Mouse (Mus musculus) liver, embryonic 15.5 days (tissue): ENCODE measurements around the gene Cdc42ep2. TPM values are rescaled to one million over a fixed set of nuclear protein-coding genes. Genes with fewer than 3 reads are reported as not detected.
"Not testable (repeated sequence)": the region's sequence is repeated elsewhere in the genome, so short reads cannot be mapped to it uniquely, and the experiment has no call there.

Experiments used
- ATAC-seq: fragments of 200-750 bp; cut with Nextera tagmentation; 2 replicates; pipeline ENCODE4 v1.8.0; 2017; ENCODE audit warnings: moderate number of reproducible peaks, mild to moderate bottlenecking, moderate library complexity; ENCODE audit not compliant: insufficient read depth
- H3K27ac ChIP-seq: fragments of 300-500 bp; sonication (generic); replicated peaks from 2 replicates; pipeline ENCODE4 v1.5.1; 2015; ENCODE audit warnings: mild to moderate bottlenecking, inconsistent platforms
- H3K27me3 ChIP-seq: fragments of 300-500 bp; sonication (generic); 2 replicates; pipeline ENCODE4 v1.6.1; 2015; ENCODE audit warnings: mild to moderate bottlenecking, inconsistent platforms
- H3K36me3 ChIP-seq: fragments of 300-500 bp; sonication (generic); replicated peaks from 2 replicates; pipeline ENCODE4 v1.6.1; 2015; ENCODE audit warnings: moderate library complexity, mild to moderate bottlenecking, inconsistent platforms
- H3K4me1 ChIP-seq: fragments of 300-500 bp; sonication (generic); replicated peaks from 2 replicates; pipeline ENCODE4 v1.6.1; 2015; ENCODE audit warnings: inconsistent platforms
- H3K4me2 ChIP-seq: fragments of 300-500 bp; sonication (generic); 2 replicates; pipeline ENCODE4 v1.6.1; 2015; ENCODE audit warnings: moderate library complexity, mild to moderate bottlenecking, inconsistent platforms
- H3K4me3 ChIP-seq: fragments of 300-500 bp; sonication (generic); replicated peaks from 2 replicates; pipeline ENCODE4 v1.5.1; 2015; ENCODE audit warnings: mild to moderate bottlenecking, inconsistent platforms
- H3K9ac ChIP-seq: fragments of 300-500 bp; sonication (generic); 2 replicates; pipeline ENCODE4 v1.6.1; 2015; ENCODE audit warnings: moderate library complexity, mild to moderate bottlenecking, inconsistent platforms
- H3K9me3 ChIP-seq: fragments of 300-500 bp; sonication (generic); replicated peaks from 2 replicates; pipeline ENCODE4 v1.6.1; 2016; ENCODE audit warnings: inconsistent platforms
- WGBS: fragments of 180-500 bp; shearing (Covaris S2); methylation state at CpG from one replicate; pipeline ENCODE4 v1.1.7; 2015; ENCODE audit warnings: mixed read lengths; ENCODE audit not compliant: insufficient replicate concordance; 5-methylcytosine and 5-hydroxymethylcytosine counted together
- polyA plus RNA-seq: library from polyadenylated mRNA; unstranded; fragments of >200 nt; fragmentation: Nextera tagmentation; extraction: Ambion mirVana; gene quantifications from 2 replicates; pipeline ENCODE4 v1.2.1, GENCODE M21; 2015

Cdc42ep2 gene
- polyA plus RNA-seq, 1 experiment from 2014 or later: 2.9 TPM

DNA sequence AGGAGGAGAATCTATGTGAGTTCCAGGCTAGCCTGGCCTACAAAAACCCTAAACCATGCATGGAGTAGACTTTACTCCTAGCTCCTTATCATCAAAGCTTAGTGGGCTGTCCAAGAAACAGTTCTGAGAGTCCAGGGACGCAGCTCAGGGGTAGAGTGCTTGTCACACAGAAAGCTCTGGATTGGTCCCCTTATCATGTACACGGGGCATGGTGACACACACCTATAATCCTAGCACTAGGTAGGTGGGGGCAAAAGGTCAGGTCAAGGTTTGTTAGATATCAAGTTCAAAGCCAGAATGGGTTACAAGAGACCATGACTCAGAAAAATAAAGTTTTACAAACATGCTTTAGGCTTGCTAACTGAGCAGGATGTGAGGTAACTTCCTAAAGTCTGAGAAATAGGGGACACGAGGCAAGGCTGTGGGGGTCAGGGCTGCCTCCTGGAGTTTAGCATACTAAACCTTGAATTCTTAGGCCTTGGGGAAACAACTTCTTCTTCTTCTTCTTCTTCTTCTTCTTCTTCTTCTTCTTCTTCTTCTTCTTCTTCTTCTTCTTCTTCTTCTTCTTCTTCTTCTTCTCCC lies 37.3 kb downstream of the Cdc42ep2 start:
- WGBS: 37% methylated on average over 3 of the region's 3 CpGs
- Histone ChIP-seq H3K9me3 (no peaks in the 10 kb centered on the region), H3K4me3 (no peak overlapping the region), H3K4me1 (peaks cover 62% of the 10 kb centered on the region), H3K4me2 (no peak overlapping the region), H3K36me3 (0 out of 2 replicates have a peak, but pooled peaks cover 13% of the 10 kb centered on the region), H3K9ac (no peak overlapping the region), H3K27me3 (peaks cover 15% of the 10 kb centered on the region), H3K27ac (0 out of 2 replicates have a peak overlapping the region, but pooled peaks have one; percentile 15)
- no peak for ATAC-seq

DNA sequence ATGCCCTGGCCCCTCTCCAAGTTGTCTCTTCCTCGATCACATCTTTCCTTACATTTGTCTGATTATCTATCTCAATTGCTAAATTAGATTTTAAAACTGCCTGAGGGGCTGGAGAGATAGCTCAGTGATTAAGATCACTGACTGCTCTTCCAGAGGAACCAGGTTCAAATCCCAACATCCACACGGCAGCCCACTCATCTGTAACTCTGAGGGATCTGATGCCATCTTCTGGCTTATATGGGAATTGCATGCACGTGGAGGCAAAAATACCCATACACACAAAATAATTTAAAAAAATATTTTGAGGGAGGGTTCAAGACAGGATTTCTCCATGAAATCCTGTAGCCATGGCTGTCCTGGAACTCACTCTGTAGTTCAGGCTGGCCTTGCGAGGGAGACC lies 38.8 kb downstream of the Cdc42ep2 start:
- ATAC-seq: no peak
- H3K4me3 ChIP-seq: no peak overlapping the region
- peaks cover 6% of the 10 kb centered on the region for H3K27me3 ChIP-seq
- WGBS: 60% methylated on average over 4 of the region's 4 CpGs
- peaks cover 60% of the 10 kb centered on the region for H3K4me1 ChIP-seq
- no peak overlapping the region for H3K27ac ChIP-seq
- no peak overlapping the region for H3K4me2 ChIP-seq
- H3K36me3 ChIP-seq: 0 out of 2 replicates have a peak, but pooled peaks cover 5% of the 10 kb centered on the region
- no peak overlapping the region for H3K9ac ChIP-seq
- no peaks in the 10 kb centered on the region for H3K9me3 ChIP-seq

DNA sequence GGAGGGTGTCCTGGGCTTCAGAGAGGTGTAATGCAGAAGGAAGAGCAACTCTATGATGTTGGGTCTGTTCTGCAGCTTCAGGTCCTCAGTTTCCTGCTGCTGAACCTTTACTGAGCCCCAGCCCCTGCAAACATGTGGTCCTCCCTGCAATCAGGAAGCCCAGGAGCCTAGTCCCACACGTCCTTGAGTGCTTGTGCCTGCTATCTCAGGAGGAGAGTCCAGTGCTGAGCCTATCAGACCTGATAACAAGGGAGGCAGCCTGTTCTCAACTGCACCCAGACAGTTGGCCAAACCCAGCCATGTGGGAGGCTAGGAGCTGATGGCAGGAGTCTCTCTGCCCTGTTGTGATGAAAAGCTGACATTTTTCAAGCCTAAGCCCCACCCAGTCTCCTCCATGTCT lies 40.7 kb downstream of the Cdc42ep2 start:
- WGBS: 22% methylated on average over 1 of the region's 1 CpGs
- peak; percentile 87 for ATAC-seq
- H3K27ac ChIP-seq: peak overlapping the region; percentile 81

DNA sequence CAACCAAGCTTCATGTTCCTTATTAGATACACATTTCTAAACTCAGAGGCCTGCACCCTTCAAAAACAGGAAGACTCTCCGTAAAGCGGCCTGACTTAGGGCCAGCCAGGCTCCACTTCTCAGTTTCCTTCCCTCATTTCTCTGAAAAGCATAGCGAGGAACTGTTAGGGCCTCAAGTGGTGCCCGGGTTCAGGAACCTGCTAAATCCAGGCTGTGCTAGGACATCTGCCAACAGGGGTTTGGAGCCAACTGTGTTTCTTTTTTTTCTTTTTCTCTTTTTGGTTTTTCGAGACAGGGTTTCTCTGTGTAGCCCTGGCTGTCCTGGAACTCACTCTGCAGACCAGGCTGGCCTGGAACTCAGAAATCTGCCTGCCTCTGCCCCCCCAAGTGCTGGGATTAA lies 42.5 kb downstream of the Cdc42ep2 start:
- not testable (repeated sequence) for H3K36me3 ChIP-seq, H3K9ac ChIP-seq, ATAC-seq, H3K9me3 ChIP-seq, H3K4me2 ChIP-seq, H3K27me3 ChIP-seq, H3K4me3 ChIP-seq
- WGBS: 46% methylated on average over 5 of the region's 5 CpGs
- Histone ChIP-seq H3K27ac (peak overlapping the region; percentile 41; the same call in 1 of the 2 replicates), H3K4me1 (peaks cover 83% of the 10 kb centered on the region)

More for the DNA sequence above, 40.7 kb downstream of the Cdc42ep2 start:
- Histone ChIP-seq H3K4me1 (peaks cover 71% of the 10 kb centered on the region), H3K36me3 (0 out of 2 replicates have a peak, but pooled peaks cover 5% of the 10 kb centered on the region), H3K9ac (no peak overlapping the region), H3K4me2 (peak overlapping the region; percentile 34), H3K9me3 (no peaks in the 10 kb centered on the region), H3K27me3 (peaks cover 6% of the 10 kb centered on the region), H3K4me3 (no peak overlapping the region)

DNA sequence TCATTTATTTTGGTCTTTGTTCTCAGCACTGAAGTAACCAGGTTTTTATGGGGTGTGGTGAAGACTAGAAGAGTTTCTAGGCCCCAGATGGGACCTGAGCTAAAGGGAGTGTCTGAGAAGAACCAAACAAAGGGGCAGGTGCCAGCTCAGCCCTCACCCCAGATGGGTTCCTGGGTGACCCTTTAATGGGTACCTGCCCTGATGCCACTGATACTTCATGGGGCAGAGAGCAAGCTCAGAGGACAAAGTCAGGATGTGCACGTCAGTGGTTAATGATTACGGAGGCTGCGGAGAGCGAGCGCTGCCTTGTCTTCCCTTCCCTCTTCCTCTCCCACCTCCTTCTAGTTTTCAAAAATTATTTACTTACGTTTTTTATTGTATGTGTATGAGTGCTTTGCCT lies 43.5 kb downstream of the Cdc42ep2 start:
- Histone ChIP-seq H3K4me1 (peaks cover 81% of the 10 kb centered on the region), H3K27me3 (peaks cover 6% of the 10 kb centered on the region; the same call in 1 of the 2 replicates), H3K4me2 (no peak overlapping the region), H3K9me3 (no peaks in the 10 kb centered on the region), H3K9ac (no peak overlapping the region), H3K4me3 (no peak overlapping the region), H3K36me3 (0 out of 2 replicates have a peak, but pooled peaks cover 5% of the 10 kb centered on the region), H3K27ac (no peak overlapping the region)
- WGBS: 83% methylated on average over 6 of the region's 6 CpGs
- ATAC-seq: no peak

DNA sequence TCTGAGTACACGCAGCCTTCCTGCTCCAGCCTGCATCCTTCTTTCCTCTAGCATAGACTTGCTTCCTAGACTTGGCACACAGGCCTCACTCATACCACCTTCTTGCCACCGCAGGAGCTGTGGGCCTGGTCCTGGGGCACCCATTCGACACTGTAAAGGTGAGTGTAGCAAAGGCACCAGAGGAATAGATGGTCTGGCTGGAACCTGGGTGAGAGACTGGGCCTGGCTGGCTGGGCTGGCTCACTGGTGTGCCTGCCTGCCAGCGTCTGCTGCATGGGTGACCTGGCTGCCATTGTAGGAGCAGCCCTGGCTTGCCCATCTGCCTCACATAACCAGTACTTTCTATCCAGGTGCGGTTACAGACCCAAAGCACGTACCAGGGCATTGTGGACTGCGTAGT lies 44.9 kb downstream of the Cdc42ep2 start:
- 75% methylated on average over 7 of the region's 7 CpGs for WGBS
- H3K27ac ChIP-seq: no peak overlapping the region
- H3K4me3 ChIP-seq: no peak overlapping the region
- ATAC-seq: no peak
- no peak overlapping the region for H3K9ac ChIP-seq
- H3K9me3 ChIP-seq: no peaks in the 10 kb centered on the region
- H3K36me3 ChIP-seq: 0 out of 2 replicates have a peak, but pooled peaks cover 5% of the 10 kb centered on the region
- peaks cover 84% of the 10 kb centered on the region for H3K4me1 ChIP-seq
- no peak overlapping the region for H3K4me2 ChIP-seq
- no peaks in the 10 kb centered on the region; the same call in 1 of the 2 replicates for H3K27me3 ChIP-seq

DNA sequence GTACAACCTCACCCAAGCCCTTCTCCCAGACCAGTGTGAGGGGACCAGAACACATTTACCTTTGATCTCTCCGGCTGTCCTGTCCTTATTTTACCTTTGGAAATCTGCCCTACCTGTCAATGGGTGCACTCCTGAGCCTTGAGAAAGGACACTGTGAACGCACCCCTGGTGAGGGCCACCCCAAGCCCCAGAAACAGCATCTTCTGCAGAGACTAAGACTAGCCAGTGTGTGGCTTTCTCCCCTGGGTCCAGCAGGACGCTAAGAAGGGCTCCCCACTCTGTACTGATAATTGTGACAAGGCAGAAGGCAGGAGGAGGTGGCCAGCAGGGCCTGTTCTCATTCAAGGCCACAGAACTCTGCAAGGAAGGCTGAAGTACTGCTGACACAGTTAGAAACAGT lies 45.7 kb downstream of the Cdc42ep2 start:
- 57% methylated on average over 3 of the region's 3 CpGs for WGBS
- Histone ChIP-seq H3K9me3 (no peaks in the 10 kb centered on the region), H3K4me2 (peak overlapping the region; percentile 48), H3K27ac (0 out of 2 replicates have a peak overlapping the region, but pooled peaks have one; percentile 74), H3K9ac (no peak overlapping the region), H3K27me3 (no peaks in the 10 kb centered on the region; the same call in 1 of the 2 replicates), H3K4me1 (peaks cover 84% of the 10 kb centered on the region), H3K4me3 (peak overlapping the region; percentile 36), H3K36me3 (0 out of 2 replicates have a peak, but pooled peaks cover 5% of the 10 kb centered on the region)
- no peak for ATAC-seq

DNA sequence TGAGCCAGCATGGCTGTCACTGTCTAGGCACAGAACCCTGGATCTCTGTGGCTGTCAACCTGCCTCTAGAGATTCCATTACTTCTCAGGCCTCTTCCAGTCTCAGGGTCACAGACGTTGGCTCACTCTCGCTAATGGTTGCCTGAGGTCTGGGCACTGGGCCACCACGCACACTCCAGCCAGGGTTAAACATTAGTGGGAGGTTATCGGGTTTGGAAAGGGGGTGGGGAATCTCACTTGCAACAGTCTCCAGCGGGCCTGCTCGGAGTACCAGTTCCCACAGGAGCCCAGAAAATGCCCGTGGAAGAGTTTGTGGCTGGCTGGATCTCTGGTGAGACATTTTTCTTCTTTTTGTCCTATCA lies 46.3 kb downstream of the Cdc42ep2 start:
- ATAC-seq: peak; percentile 32
- peaks cover 84% of the 10 kb centered on the region for H3K4me1 ChIP-seq
- peak overlapping the region; percentile 36 for H3K4me3 ChIP-seq
- peak overlapping the region; percentile 48 for H3K4me2 ChIP-seq
- peak overlapping the region; percentile 43 for H3K9ac ChIP-seq
- no peaks in the 10 kb centered on the region for H3K27me3 ChIP-seq
- 32% methylated on average over 7 of the region's 7 CpGs for WGBS
- peak overlapping the region; percentile 74 for H3K27ac ChIP-seq
- 0 out of 2 replicates have a peak, but pooled peaks cover under 1% of the 10 kb centered on the region for H3K36me3 ChIP-seq
- no peaks in the 10 kb centered on the region for H3K9me3 ChIP-seq

DNA sequence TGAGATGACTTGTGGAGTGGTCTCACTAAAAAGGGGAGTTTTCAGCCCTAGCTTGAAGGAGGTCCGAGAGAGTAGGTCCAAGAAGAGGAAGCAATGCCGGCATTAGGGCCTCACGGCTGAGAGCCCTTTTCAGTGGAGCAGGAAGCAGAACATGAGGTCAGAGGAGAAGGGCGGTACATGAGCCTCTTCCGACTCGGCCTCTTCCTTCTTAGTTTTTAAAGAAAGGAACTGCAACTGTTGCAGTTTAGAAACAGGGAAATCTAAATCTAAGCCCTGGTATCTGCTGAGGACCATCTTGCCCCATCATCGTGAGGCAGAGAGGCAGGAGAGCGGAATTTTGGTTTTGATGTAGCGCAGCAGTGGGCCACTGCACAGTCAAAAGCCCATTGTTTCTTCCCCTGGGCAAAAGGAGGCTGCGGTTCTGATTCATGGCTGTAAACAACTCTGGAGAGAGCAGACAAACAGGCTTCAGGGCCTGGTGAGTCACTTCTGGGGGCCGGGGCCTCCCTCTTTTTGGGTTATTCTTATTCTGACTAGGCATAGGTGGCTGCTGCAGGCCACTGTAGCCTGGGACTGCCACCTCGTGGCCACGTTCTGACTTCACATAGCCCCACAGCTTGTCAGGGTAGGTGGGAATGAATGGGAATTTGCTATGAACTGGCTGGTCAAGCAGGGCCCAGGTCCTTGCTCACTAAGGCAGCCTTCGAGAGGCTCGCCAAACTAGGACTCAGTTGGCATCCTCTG lies 46.8 kb downstream of the Cdc42ep2 start, which contains the start of gene Slc25a45:
Gene Slc25a45 (plus strand): TSS at position 191 of the 744 bp plus-strand sequence.
- peaks cover 84% of the 10 kb centered on the region for H3K4me1 ChIP-seq
- no peaks in the 10 kb centered on the region for H3K9me3 ChIP-seq
- WGBS: 25% methylated on average over 15 of the region's 15 CpGs
- no peaks in the 10 kb centered on the region for H3K27me3 ChIP-seq
- peak within 1 kb of the TSS; percentile 48 for H3K4me2 ChIP-seq
- peak within 1 kb of the TSS; percentile 43 for H3K9ac ChIP-seq
- no peaks in the 10 kb centered on the region for H3K36me3 ChIP-seq
- peak; percentile 53 for ATAC-seq
- peak within 1 kb of the TSS; percentile 36 for H3K4me3 ChIP-seq
- H3K27ac ChIP-seq: peak within 1 kb of the TSS; percentile 74

DNA sequence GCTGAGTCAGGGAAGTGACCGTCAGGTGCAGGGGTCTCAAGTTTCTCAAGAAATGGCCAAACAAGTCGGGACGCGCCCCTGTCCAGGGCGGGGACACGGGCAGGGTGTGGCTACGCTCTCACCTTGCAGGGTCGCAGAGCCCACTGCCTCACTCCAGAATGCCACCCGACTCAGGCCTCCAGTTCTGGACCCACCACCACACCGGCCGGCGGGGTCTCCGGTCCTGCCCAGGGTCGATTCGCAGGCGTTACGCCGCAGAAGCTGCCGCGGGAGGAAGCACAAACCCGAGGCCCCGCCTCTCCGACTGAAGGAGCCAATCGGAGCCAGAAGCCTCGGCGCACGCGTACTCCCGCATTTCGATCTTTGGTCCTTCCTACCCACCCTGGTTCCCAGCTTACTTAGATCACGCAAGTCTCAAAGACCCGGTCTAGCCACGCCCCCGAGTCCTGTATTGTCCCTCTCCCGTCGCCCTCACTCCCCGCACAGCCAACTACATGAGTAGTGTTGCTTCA lies 49.6 kb downstream of the Cdc42ep2 start, which contains the start of gene Frmd8:
Gene Frmd8 (minus strand): TSS at position 306 of the 512 bp plus-strand sequence.
- WGBS: 0% methylated on average over 37 of the region's 37 CpGs
- H3K4me2 ChIP-seq: peak within 1 kb of the TSS; percentile 92
- ATAC-seq: peak; percentile 68
- peaks cover 85% of the 10 kb centered on the region for H3K4me1 ChIP-seq
- H3K9me3 ChIP-seq: no peaks in the 10 kb centered on the region
- H3K36me3 ChIP-seq: peaks cover 11% of the 10 kb centered on the region; the same call in 1 of the 2 replicates
- peak within 1 kb of the TSS; percentile 87 for H3K4me3 ChIP-seq
- H3K27ac ChIP-seq: peak within 1 kb of the TSS; percentile 78
- no peaks in the 10 kb centered on the region for H3K27me3 ChIP-seq
- peak within 1 kb of the TSS; percentile 88 for H3K9ac ChIP-seq
